Mouse (Mus musculus) kidney, adult 2 months (tissue): ENCODE results near the gene Amelx.

Source experiments
- CTCF ChIP-seq: fragments of 200-500 bp; conservative IDR thresholded peaks from 2 replicates; pipeline ENCODE4 v1.5.1; 2011; ENCODE audit warnings: low read depth, mild to moderate bottlenecking, control low read depth, low read length, moderate library complexity, mixed read lengths; ENCODE audit not compliant: insufficient read depth, insufficient read length
- POLR2A ChIP-seq: fragments of 200-500 bp; IDR thresholded peaks from one replicate; pipeline ENCODE4 v1.6.1; 2011; ENCODE audit warnings: low read depth, low read length, control low read depth

GRCm38 (mm10) chrX:169173796-169174195, 13.2 kb downstream of the Amelx start:
- no peak for TF ChIP-seq POLR2A
- TF ChIP-seq CTCF = no peak
